In genomic region chr3:105957235-105957634, GRCm38 (mm10) we compare ENCODE assay signal across 1 mouse cellular context.
A peak's percentile ranks its signal among the peaks of the same experiment; 100 is the strongest.
TF ChIP-seq lines count a peak whose summit lies in the region.

No protein-coding gene starts in this region.

TF ChIP-seq in CH12.LX, 34 proteins besides CTCF, POLR2A, EP300 and RAD21:
- 0 out of 2 replicates have a peak, but pooled peaks have one; percentile 7 for TF ChIP-seq SMC3 (IDR thresholded peaks at IDR 0.05; ENCODE audit: low read depth, low read length)
- TF ChIP-seq MYC (IDR thresholded peaks at IDR 0.05; ENCODE audit: low read depth, low read length) = no peak
- TF ChIP-seq ELF1 (IDR thresholded peaks at IDR 0.05; ENCODE audit: low read depth, low read length) = no peak
